Mouse (Mus musculus) kidney, adult 2 months (tissue): Measurements from ENCODE around the gene Exosc6.

Experiments used
- CTCF ChIP-seq: fragments of 200-500 bp; conservative IDR thresholded peaks from 2 replicates; pipeline ENCODE4 v1.5.1; 2011; ENCODE audit warnings: low read depth, mild to moderate bottlenecking, control low read depth, low read length, moderate library complexity, mixed read lengths; ENCODE audit not compliant: insufficient read depth, insufficient read length
- POLR2A ChIP-seq: fragments of 200-500 bp; IDR thresholded peaks from one replicate; pipeline ENCODE4 v1.6.1; 2011; ENCODE audit warnings: low read depth, low read length, control low read depth

DNA sequence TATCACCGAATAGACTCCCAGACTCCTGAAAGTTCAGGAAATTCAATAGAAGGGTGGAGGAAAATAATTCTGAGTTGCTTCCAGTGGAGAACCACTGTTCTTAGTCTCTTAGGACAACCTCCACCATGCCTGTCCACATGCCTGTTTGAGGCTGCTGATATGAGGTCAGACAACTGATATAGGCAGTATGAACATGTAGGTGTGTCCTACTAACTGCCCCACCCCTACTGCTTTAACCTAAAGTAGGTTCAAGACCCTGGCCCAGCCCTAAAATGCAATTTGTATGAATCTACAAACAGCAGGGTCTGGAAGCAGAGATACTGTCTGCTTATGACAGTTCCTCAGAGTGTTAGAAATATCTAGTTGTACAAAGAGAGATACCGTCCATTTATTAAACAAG, 478 bp upstream of the Exosc6 start:
- no peak for TF ChIP-seq POLR2A
- TF ChIP-seq CTCF = no peak
